Mouse (Mus musculus): ENCODE results near the gene Nell2. TPM values are rescaled to one million over a fixed set of nuclear protein-coding genes. Genes with fewer than 3 reads are reported as not detected.
A peak's percentile ranks its signal among the peaks of the same experiment; 100 is the strongest.

The Nell2 gene
- polyA plus RNA-seq, 1 experiment from 2014 or later: 5.6 TPM

GRCm38 (mm10) chr15:95333229-95333628 is 195.1 kb downstream of the Nell2 start:
- ATAC-seq (ENCODE audit: insufficient number of reproducible peaks, insufficient read depth, low FRiP score, low TSS enrichment, low read depth): no peak
- 81% methylated on average over 4 of the region's 4 CpGs for WGBS
- no peaks in the 10 kb centered on the region for H3K36me3 ChIP-seq

GRCm38 (mm10) chr15:95330926-95331325 is 197.4 kb downstream of the Nell2 start:
- WGBS: 50% methylated on average over 2 of the region's 2 CpGs
- Histone ChIP-seq H3K4me1 (replicated peaks) (peaks cover 14% of the 10 kb centered on the region), H3K27ac (no peak overlapping the region), H3K4me3 (replicated peaks) (no peak overlapping the region), H3K9me3 (no peaks in the 10 kb centered on the region), H3K9ac (replicated peaks) (no peak overlapping the region), H3K27me3 (no peaks in the 10 kb centered on the region), H3K4me2 (no peak overlapping the region), H3K36me3 (no peaks in the 10 kb centered on the region)
- ATAC-seq (ENCODE audit: insufficient number of reproducible peaks, insufficient read depth, low FRiP score, low TSS enrichment, low read depth): no peak

More at GRCm38 (mm10) chr15:95333229-95333628, 195.1 kb downstream of the Nell2 start:
- no peak overlapping the region for H3K4me2 ChIP-seq
- H3K27ac ChIP-seq: no peak overlapping the region
- H3K9me3 ChIP-seq: no peaks in the 10 kb centered on the region
- H3K4me3 ChIP-seq (replicated peaks): no peak overlapping the region
- no peak overlapping the region for H3K9ac ChIP-seq (replicated peaks)
- no peaks in the 10 kb centered on the region for H3K27me3 ChIP-seq
- H3K4me1 ChIP-seq (replicated peaks): peaks cover 14% of the 10 kb centered on the region

- H3K27ac ChIP-seq: no peak overlapping the region
- H3K4me1 ChIP-seq (replicated peaks): 0 out of 2 replicates have a peak, but pooled peaks cover 2% of the 10 kb centered on the region
- 90% methylated on average over 2 of the region's 2 CpGs for WGBS
- H3K36me3 ChIP-seq: no peaks in the 10 kb centered on the region
- H3K9me3 ChIP-seq: no peaks in the 10 kb centered on the region
- no peak overlapping the region for H3K4me3 ChIP-seq (replicated peaks)
- no peak overlapping the region for H3K9ac ChIP-seq (replicated peaks)
- H3K27me3 ChIP-seq: no peaks in the 10 kb centered on the region
- ATAC-seq (ENCODE audit: insufficient number of reproducible peaks, insufficient read depth, low FRiP score, low TSS enrichment, low read depth): no peak
- H3K4me2 ChIP-seq: no peak overlapping the region
Observed at GRCm38 (mm10) chr15:95322744-95323143, 205.6 kb downstream of the Nell2 start.

- Histone ChIP-seq H3K36me3 (no peaks in the 10 kb centered on the region), H3K9me3 (no peaks in the 10 kb centered on the region), H3K4me2 (no peak overlapping the region), H3K4me3 (replicated peaks) (no peak overlapping the region), H3K4me1 (replicated peaks) (peaks cover 17% of the 10 kb centered on the region; the same call in 1 of the 2 replicates), H3K9ac (replicated peaks) (no peak overlapping the region), H3K27me3 (no peaks in the 10 kb centered on the region), H3K27ac (no peak overlapping the region)
- no peak for ATAC-seq (ENCODE audit: insufficient number of reproducible peaks, insufficient read depth, low FRiP score, low TSS enrichment, low read depth)
- 34% methylated on average over 4 of the region's 4 CpGs for WGBS
Observed at GRCm38 (mm10) chr15:95316626-95317025, 211.7 kb downstream of the Nell2 start.

GRCm38 (mm10) chr15:95314808-95315145 is 213.6 kb downstream of the Nell2 start:
- H3K4me3 ChIP-seq (replicated peaks): no peak overlapping the region
- H3K27me3 ChIP-seq: no peaks in the 10 kb centered on the region
- no peak overlapping the region for H3K27ac ChIP-seq
- no peaks in the 10 kb centered on the region for H3K36me3 ChIP-seq
- no peak overlapping the region for H3K9ac ChIP-seq (replicated peaks)
- H3K9me3 ChIP-seq: no peaks in the 10 kb centered on the region
- WGBS: 73% methylated on average over 5 of the region's 5 CpGs
- ATAC-seq (ENCODE audit: insufficient number of reproducible peaks, insufficient read depth, low FRiP score, low TSS enrichment, low read depth): no peak
- H3K4me1 ChIP-seq (replicated peaks): peaks cover 17% of the 10 kb centered on the region; the same call in 1 of the 2 replicates
- no peak overlapping the region for H3K4me2 ChIP-seq

- H3K36me3 ChIP-seq: no peaks in the 10 kb centered on the region
- H3K4me1 ChIP-seq (replicated peaks): peaks cover 17% of the 10 kb centered on the region; the same call in 1 of the 2 replicates
- no peak overlapping the region for H3K4me3 ChIP-seq (replicated peaks)
- H3K27me3 ChIP-seq: no peaks in the 10 kb centered on the region
- ATAC-seq (ENCODE audit: insufficient number of reproducible peaks, insufficient read depth, low FRiP score, low TSS enrichment, low read depth): no peak
- H3K27ac ChIP-seq: no peak overlapping the region
- 51% methylated on average over 16 of the region's 16 CpGs for WGBS
- H3K9me3 ChIP-seq: no peaks in the 10 kb centered on the region
- no peak overlapping the region for H3K4me2 ChIP-seq
- no peak overlapping the region for H3K9ac ChIP-seq (replicated peaks)
Observed at GRCm38 (mm10) chr15:95314121-95314807, 214.1 kb downstream of the Nell2 start.

GRCm38 (mm10) chr15:95313286-95313685 is 215.1 kb downstream of the Nell2 start:
- Histone ChIP-seq H3K36me3 (no peaks in the 10 kb centered on the region), H3K4me1 (replicated peaks) (peaks cover 17% of the 10 kb centered on the region; the same call in 1 of the 2 replicates), H3K9ac (replicated peaks) (no peak overlapping the region), H3K4me2 (no peak overlapping the region), H3K4me3 (replicated peaks) (no peak overlapping the region), H3K9me3 (no peaks in the 10 kb centered on the region), H3K27ac (no peak overlapping the region), H3K27me3 (no peaks in the 10 kb centered on the region)
- ATAC-seq (ENCODE audit: insufficient number of reproducible peaks, insufficient read depth, low FRiP score, low TSS enrichment, low read depth): no peak
- 64% methylated on average over 5 of the region's 5 CpGs for WGBS

GRCm38 (mm10) chr15:95304102-95304501 is 224.3 kb downstream of the Nell2 start:
- H3K9ac ChIP-seq (replicated peaks): no peak overlapping the region
- H3K27me3 ChIP-seq: no peaks in the 10 kb centered on the region
- H3K4me2 ChIP-seq: no peak overlapping the region
- no peak overlapping the region for H3K4me3 ChIP-seq (replicated peaks)
- H3K4me1 ChIP-seq (replicated peaks): no peaks in the 10 kb centered on the region
- no peak for ATAC-seq (ENCODE audit: insufficient number of reproducible peaks, insufficient read depth, low FRiP score, low TSS enrichment, low read depth)
- WGBS: 88% methylated on average over 8 of the region's 8 CpGs
- no peak overlapping the region for H3K27ac ChIP-seq
- no peaks in the 10 kb centered on the region for H3K9me3 ChIP-seq
- H3K36me3 ChIP-seq: no peaks in the 10 kb centered on the region

GRCm38 (mm10) chr15:95296561-95296960 is 231.8 kb downstream of the Nell2 start:
- no peak for ATAC-seq (ENCODE audit: insufficient number of reproducible peaks, insufficient read depth, low FRiP score, low TSS enrichment, low read depth)
- Histone ChIP-seq H3K27ac (no peak overlapping the region), H3K4me3 (replicated peaks) (no peak overlapping the region), H3K9me3 (no peaks in the 10 kb centered on the region), H3K4me2 (no peak overlapping the region), H3K36me3 (no peaks in the 10 kb centered on the region), H3K4me1 (replicated peaks) (no peaks in the 10 kb centered on the region), H3K9ac (replicated peaks) (no peak overlapping the region), H3K27me3 (no peaks in the 10 kb centered on the region)
- WGBS: 92% methylated on average over 10 of the region's 10 CpGs

GRCm38 (mm10) chr15:95289047-95289446 is 239.3 kb downstream of the Nell2 start:
- Histone ChIP-seq H3K4me1 (replicated peaks) (peaks cover 12% of the 10 kb centered on the region), H3K4me2 (peak overlapping the region; percentile 44), H3K4me3 (replicated peaks) (no peak overlapping the region), H3K27ac (no peak overlapping the region), H3K9ac (replicated peaks) (0 out of 2 replicates have a peak overlapping the region, but pooled peaks have one; percentile 8), H3K27me3 (no peaks in the 10 kb centered on the region), H3K9me3 (no peaks in the 10 kb centered on the region), H3K36me3 (no peaks in the 10 kb centered on the region)
- ATAC-seq (ENCODE audit: insufficient number of reproducible peaks, insufficient read depth, low FRiP score, low TSS enrichment, low read depth): no peak
- 15% methylated on average over 10 of the region's 10 CpGs for WGBS

- Histone ChIP-seq H3K36me3 (no peaks in the 10 kb centered on the region), H3K9ac (replicated peaks) (no peak overlapping the region), H3K4me1 (replicated peaks) (peaks cover 19% of the 10 kb centered on the region), H3K4me2 (peak overlapping the region; percentile 16; the same call in 1 of the 2 replicates), H3K9me3 (no peaks in the 10 kb centered on the region), H3K27me3 (no peaks in the 10 kb centered on the region), H3K27ac (no peak overlapping the region), H3K4me3 (replicated peaks) (no peak overlapping the region)
- ATAC-seq (ENCODE audit: insufficient number of reproducible peaks, insufficient read depth, low FRiP score, low TSS enrichment, low read depth): no peak
- 25% methylated on average over 6 of the region's 6 CpGs for WGBS
Observed at GRCm38 (mm10) chr15:95285199-95285598, 243.2 kb downstream of the Nell2 start.

- Histone ChIP-seq H3K4me2 (no peak overlapping the region), H3K9ac (replicated peaks) (no peak overlapping the region), H3K9me3 (no peaks in the 10 kb centered on the region), H3K27me3 (no peaks in the 10 kb centered on the region), H3K36me3 (no peaks in the 10 kb centered on the region), H3K4me1 (replicated peaks) (peaks cover 9% of the 10 kb centered on the region; the same call in 1 of the 2 replicates), H3K27ac (no peak overlapping the region), H3K4me3 (replicated peaks) (no peak overlapping the region)
- no peak for ATAC-seq (ENCODE audit: insufficient number of reproducible peaks, insufficient read depth, low FRiP score, low TSS enrichment, low read depth)
- 83% methylated on average over 2 of the region's 2 CpGs for WGBS
Observed at GRCm38 (mm10) chr15:95280986-95281385, 247.4 kb downstream of the Nell2 start.
